Mouse (Mus musculus): ENCODE results near the gene Sox5.

DNA sequence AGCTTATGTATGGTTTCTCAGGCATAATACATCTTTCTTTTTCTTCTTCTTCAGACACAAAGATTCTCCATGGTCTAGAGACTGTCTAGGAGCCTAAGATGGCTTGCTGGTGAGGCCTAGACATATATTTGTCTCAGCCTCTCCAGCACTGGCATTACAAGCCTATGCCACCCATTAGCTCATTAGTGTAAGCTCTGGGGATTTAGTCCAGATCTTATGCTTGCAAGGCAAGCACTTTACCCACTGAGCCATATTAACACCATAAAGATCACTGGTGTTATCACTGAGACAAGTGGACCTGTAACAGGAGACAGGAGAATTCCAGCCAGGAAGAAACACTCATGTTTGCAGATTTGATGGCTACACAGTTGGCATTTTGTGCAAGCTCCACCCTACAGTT, 472.6 kb downstream of the Sox5 start:
- TF ChIP-seq CTCF (IDR thresholded peaks at IDR 0.05; ENCODE audit: extremely low read depth, insufficient read depth, low read length) (no peak), POLR2A (IDR thresholded peaks at IDR 0.05; ENCODE audit: extremely low read depth, insufficient read depth, low read length) (no peak)

Measured in cortical plate, adult 2 months (tissue).